Mouse (Mus musculus) midbrain, embryonic 11.5 days (tissue): ENCODE data around the gene Spats2l. TPM values are rescaled to one million over a fixed set of nuclear protein-coding genes. Genes with fewer than 3 reads are reported as not detected.

ENCODE experiments used
- ATAC-seq: fragments of 200-750 bp; cut with Nextera tagmentation; 2 replicates; pipeline ENCODE4 v1.8.0; 2017; ENCODE audit warnings: moderate TSS enrichment, moderate library complexity; ENCODE audit not compliant: low FRiP score
- DNase-seq: peaks from one replicate; pipeline ENCODE4 v3.0.0; 2015; ENCODE audit warnings: low spot score; ENCODE audit errors: missing footprints
- H3K27ac ChIP-seq: fragments of 300-500 bp; sonication (generic); 2 replicates; pipeline ENCODE4 v1.5.1; 2014; ENCODE audit warnings: low read depth, low read length
- H3K27me3 ChIP-seq: fragments of 300-500 bp; sonication (generic); 2 replicates; pipeline ENCODE4 v1.6.1; 2014; ENCODE audit warnings: mild to moderate bottlenecking, low read length, moderate library complexity, mixed read lengths; ENCODE audit not compliant: control insufficient read depth, insufficient read depth
- H3K36me3 ChIP-seq: fragments of 300-500 bp; sonication (generic); 2 replicates; pipeline ENCODE4 v1.6.1; 2014; ENCODE audit warnings: mild to moderate bottlenecking, low read length, moderate library complexity, mixed read lengths; ENCODE audit not compliant: control insufficient read depth, insufficient read depth
- H3K4me1 ChIP-seq: fragments of 300-500 bp; sonication (generic); 2 replicates; pipeline ENCODE4 v1.6.1; 2014; ENCODE audit warnings: low read length; ENCODE audit not compliant: control insufficient read depth, insufficient read depth
- H3K4me2 ChIP-seq: fragments of 300-500 bp; sonication (generic); 2 replicates; pipeline ENCODE4 v1.6.1; 2014; ENCODE audit warnings: mild to moderate bottlenecking, moderate library complexity
- H3K4me3 ChIP-seq: fragments of 300-500 bp; sonication (generic); 2 replicates; pipeline ENCODE4 v1.5.1; 2014; ENCODE audit warnings: low read depth, low read length
- H3K9ac ChIP-seq: fragments of 300-500 bp; sonication (generic); 2 replicates; pipeline ENCODE4 v1.6.1; 2014; ENCODE audit warnings: low read length
- H3K9me3 ChIP-seq: fragments of 300-500 bp; sonication (generic); 2 replicates; pipeline ENCODE4 v1.6.1; 2016; ENCODE audit warnings: low read length; ENCODE audit not compliant: control insufficient read depth
- WGBS: fragments of 180-500 bp; shearing (Covaris S2); extraction: QIAGEN DNeasy Blood & Tissue Kit; methylation state at CpG from one replicate; pipeline ENCODE4 v1.1.7; 2014; 5-methylcytosine and 5-hydroxymethylcytosine counted together
- polyA plus RNA-seq: library from polyadenylated mRNA; unstranded; fragments of >200 nt; fragmentation: Nextera tagmentation; extraction: Ambion mirVana; gene quantifications from 2 replicates; pipeline ENCODE4 v1.2.1, GENCODE M21; 2014

Gene Spats2l
- polyA plus RNA-seq = 31.9 and 33.7 TPM in 2 replicates

DNA sequence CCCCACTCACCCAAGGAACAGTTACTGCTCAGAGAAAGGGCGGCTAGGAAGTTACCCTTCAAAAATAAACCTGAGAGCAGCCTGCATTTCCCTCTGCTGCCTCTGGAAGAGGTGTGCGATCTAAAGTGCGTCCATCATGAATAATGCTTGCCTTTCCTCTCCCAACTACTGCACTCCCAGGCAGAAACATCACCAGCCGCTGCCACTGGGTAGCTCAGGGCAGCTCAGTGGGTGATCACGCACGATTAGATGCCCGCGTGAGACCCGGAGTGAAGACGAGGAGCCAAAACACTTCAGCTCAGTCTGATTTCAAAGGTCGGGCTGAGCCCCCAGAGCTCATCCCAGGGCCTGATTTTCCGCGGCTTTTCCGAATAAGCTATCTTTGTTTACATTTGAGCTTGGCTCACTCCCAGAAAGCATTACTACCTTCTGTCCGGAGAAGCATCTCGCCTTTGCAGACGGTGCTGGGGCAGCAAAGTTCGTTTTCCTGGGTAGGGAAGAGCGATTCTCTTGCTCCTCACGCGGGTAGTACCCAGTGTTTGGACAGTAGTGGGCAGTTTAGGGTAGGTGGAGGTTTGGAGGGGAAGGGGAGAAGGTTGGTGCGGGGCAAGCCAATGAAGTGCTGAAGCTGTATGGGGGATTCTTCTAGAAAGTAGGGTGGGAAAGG lies at the start of gene Spats2l:
TSS of gene Spats2l (plus strand) at position 162 of the 667 bp plus-strand sequence.
- peak within 1 kb of the TSS; percentile 77 for H3K4me3 ChIP-seq
- DNase-seq (peak; percentile 98), ATAC-seq (peak; percentile 75)
- H3K9me3 ChIP-seq = no peaks in the 10 kb centered on the region
- peak within 1 kb of the TSS; percentile 76 for H3K27ac ChIP-seq
- H3K27me3 ChIP-seq = no peaks in the 10 kb centered on the region
- under 1% methylated on average over 22 of the region's 22 CpGs for WGBS
- peak within 1 kb of the TSS; percentile 91 for H3K9ac ChIP-seq
- H3K4me2 ChIP-seq = peak within 1 kb of the TSS; percentile 85
- H3K4me1 ChIP-seq = peaks cover 3% of the 10 kb centered on the region; the same call in 1 of the 2 replicates
- H3K36me3 ChIP-seq = no peaks in the 10 kb centered on the region

GRCm38 (mm10) chr1:57725268-57725667 lies 48.7 kb upstream of the Spats2l start:
- Histone ChIP-seq H3K36me3 (no peaks in the 10 kb centered on the region), H3K9ac (no peak overlapping the region), H3K4me3 (no peak overlapping the region), H3K4me2 (no peak overlapping the region), H3K27ac (no peak overlapping the region), H3K9me3 (no peaks in the 10 kb centered on the region), H3K4me1 (no peaks in the 10 kb centered on the region), H3K27me3 (no peaks in the 10 kb centered on the region)
- no peak for ATAC-seq
- WGBS = 88% methylated on average over 5 of the region's 5 CpGs
- no peak for DNase-seq

DNA sequence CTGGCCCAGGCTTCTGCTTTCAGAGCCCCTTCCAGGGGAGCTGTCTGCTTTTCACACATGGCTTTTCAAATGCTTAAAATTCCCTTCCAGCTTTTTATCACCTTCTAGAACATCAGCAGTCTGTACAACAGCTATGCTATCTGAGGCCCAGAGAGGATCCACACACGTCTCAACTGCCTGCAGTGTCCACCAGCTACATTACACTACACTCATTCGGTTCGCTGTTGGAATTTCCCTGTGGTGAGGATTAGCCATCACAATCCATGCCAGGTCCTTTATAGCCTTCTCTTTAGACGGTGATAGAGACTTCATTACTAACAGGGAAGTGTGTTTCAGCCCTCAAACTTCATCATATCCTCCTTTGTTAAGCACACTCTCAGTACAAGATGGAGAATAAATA lies 38.1 kb upstream of the Spats2l start:
- Histone ChIP-seq H3K27me3 (no peaks in the 10 kb centered on the region), H3K9ac (no peak overlapping the region), H3K4me2 (no peak overlapping the region), H3K9me3 (no peaks in the 10 kb centered on the region), H3K36me3 (no peaks in the 10 kb centered on the region), H3K4me1 (no peaks in the 10 kb centered on the region), H3K27ac (no peak overlapping the region), H3K4me3 (no peak overlapping the region)
- ATAC-seq = no peak
- DNase-seq = no peak
- 44% methylated on average over 4 of the region's 4 CpGs for WGBS

GRCm38 (mm10) chr1:57741740-57742139 lies 32.2 kb upstream of the Spats2l start:
- H3K4me1 ChIP-seq = no peaks in the 10 kb centered on the region
- H3K27ac ChIP-seq = no peak overlapping the region
- ATAC-seq (no peak), DNase-seq (no peak)
- H3K9ac ChIP-seq = no peak overlapping the region
- H3K9me3 ChIP-seq = no peaks in the 10 kb centered on the region
- no peaks in the 10 kb centered on the region for H3K27me3 ChIP-seq
- WGBS = 94% methylated on average over 8 of the region's 8 CpGs
- no peak overlapping the region for H3K4me2 ChIP-seq
- no peaks in the 10 kb centered on the region for H3K36me3 ChIP-seq
- H3K4me3 ChIP-seq = no peak overlapping the region

- Histone ChIP-seq H3K36me3 (no peaks in the 10 kb centered on the region), H3K4me1 (no peaks in the 10 kb centered on the region), H3K27me3 (no peaks in the 10 kb centered on the region), H3K4me3 (no peak overlapping the region), H3K27ac (no peak overlapping the region), H3K9ac (no peak overlapping the region), H3K9me3 (no peaks in the 10 kb centered on the region), H3K4me2 (no peak overlapping the region)
- ATAC-seq = no peak
- 86% methylated on average over 2 of the region's 2 CpGs for WGBS
- DNase-seq = no peak
Measured at GRCm38 (mm10) chr1:57742266-57742665, 31.7 kb upstream of the Spats2l start.

- ATAC-seq (no peak), DNase-seq (no peak)
- H3K9me3 ChIP-seq = no peaks in the 10 kb centered on the region
- H3K4me2 ChIP-seq = no peak overlapping the region
- no peaks in the 10 kb centered on the region for H3K36me3 ChIP-seq
- H3K4me3 ChIP-seq = no peak overlapping the region
- 88% methylated on average over 3 of the region's 3 CpGs for WGBS
- H3K9ac ChIP-seq = no peak overlapping the region
- no peaks in the 10 kb centered on the region for H3K4me1 ChIP-seq
- no peaks in the 10 kb centered on the region for H3K27me3 ChIP-seq
- no peak overlapping the region for H3K27ac ChIP-seq
Measured at GRCm38 (mm10) chr1:57751781-57752180, 22.2 kb upstream of the Spats2l start.

DNA sequence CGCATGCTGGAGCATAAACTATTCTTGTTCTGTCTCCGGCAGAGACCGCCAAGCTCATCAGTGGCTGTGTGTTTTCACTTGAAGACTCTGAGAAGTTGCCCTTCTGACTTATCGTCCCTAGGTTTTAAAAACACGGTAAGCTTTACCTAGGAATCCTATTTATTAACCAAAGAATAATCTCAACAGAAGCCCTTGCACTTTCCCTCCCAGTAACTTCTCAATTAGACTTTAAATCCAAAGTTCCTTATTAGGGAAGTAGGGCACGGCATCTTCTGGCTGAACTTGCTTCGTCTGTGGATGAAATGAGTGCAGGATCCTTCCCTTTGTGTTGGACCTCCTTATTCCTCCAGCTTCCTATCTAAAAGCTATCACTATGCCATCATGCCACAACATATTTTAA lies 7.6 kb upstream of the Spats2l start:
- Histone ChIP-seq H3K27ac (no peak overlapping the region), H3K4me2 (no peak overlapping the region), H3K4me1 (no peaks in the 10 kb centered on the region), H3K27me3 (no peaks in the 10 kb centered on the region), H3K9me3 (no peaks in the 10 kb centered on the region), H3K9ac (no peak overlapping the region), H3K36me3 (no peaks in the 10 kb centered on the region), H3K4me3 (no peak overlapping the region)
- 90% methylated on average over 7 of the region's 7 CpGs for WGBS
- ATAC-seq (no peak), DNase-seq (no peak)

DNA sequence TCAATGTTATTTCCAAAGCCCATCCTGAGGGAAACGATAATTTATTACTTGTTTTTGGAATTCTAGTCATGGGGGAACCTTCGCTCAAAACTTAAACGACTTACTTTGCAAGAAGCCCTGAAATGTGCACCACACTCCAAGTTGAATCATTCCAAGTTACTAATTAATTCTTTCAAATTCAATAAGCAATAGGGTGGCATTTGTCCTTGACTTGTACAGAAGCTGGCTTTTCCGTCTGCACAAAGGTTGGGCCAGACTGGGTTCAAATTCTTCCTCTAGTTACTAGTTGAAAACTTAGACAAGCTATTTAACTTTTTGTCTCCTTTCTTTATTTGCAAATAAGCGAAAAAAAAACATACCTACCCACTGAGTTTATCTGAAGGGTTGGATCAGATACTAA lies 636 bp upstream of the Spats2l start:
- Histone ChIP-seq H3K27me3 (no peaks in the 10 kb centered on the region), H3K9ac (no peak overlapping the region), H3K4me2 (no peak overlapping the region), H3K27ac (no peak overlapping the region), H3K36me3 (no peaks in the 10 kb centered on the region), H3K4me1 (peaks cover 3% of the 10 kb centered on the region; the same call in 1 of the 2 replicates), H3K9me3 (no peaks in the 10 kb centered on the region), H3K4me3 (no peak overlapping the region)
- DNase-seq = peak; percentile 75
- no peak for ATAC-seq
- 89% methylated on average over 5 of the region's 5 CpGs for WGBS

DNA sequence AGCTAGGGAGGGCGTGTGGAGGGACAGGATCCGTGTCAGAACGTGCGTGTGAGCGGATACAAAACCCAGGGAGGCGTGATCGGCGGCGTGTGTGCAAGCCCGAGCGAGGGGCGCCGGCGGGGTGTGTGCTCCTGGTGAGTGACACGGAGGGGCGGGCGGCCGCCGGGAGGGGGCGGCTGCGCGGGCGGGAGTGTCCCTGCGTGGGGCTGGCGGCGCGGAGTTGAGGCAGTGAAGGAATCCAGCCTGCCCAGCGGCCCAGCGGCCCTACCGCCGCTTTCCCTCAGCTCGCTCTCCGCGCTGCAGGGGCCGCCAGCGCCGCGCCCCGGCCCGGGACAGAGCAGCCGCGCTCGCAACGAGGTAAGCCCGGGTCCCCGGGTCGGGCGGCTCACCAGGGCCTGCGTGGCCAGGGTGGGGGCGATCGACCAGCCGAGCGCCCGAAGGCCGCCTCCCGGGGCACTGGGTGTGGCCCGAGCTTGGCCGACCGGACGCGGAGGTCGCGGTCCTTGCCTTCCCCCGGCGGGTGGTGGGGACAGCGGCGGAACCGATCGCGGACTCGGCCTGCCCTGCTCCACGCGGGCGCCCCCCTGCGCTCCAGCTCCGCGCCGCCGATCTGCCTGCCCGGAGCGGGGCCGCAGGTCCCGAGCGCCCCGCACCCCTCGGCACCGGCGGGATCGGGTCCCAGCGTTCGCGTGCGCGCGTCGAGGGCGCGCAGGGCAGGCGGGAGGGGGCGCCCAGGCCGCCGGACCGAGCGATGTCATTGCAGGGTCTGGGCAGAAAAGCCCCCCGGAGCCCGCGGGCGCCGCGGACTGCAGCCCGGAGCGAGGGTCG lies 920 bp downstream of the Spats2l start:
- peaks cover 3% of the 10 kb centered on the region; the same call in 1 of the 2 replicates for H3K4me1 ChIP-seq
- H3K4me2 ChIP-seq = peak overlapping the region; percentile 85
- ATAC-seq (peak; percentile 87), DNase-seq (peak; percentile 96)
- no peaks in the 10 kb centered on the region for H3K27me3 ChIP-seq
- H3K9me3 ChIP-seq = no peaks in the 10 kb centered on the region
- H3K4me3 ChIP-seq = peak overlapping the region; percentile 77
- WGBS = under 1% methylated on average over 74 of the region's 113 CpGs
- peak overlapping the region; percentile 91 for H3K9ac ChIP-seq
- peak overlapping the region; percentile 76 for H3K27ac ChIP-seq
- no peaks in the 10 kb centered on the region for H3K36me3 ChIP-seq
